Mouse (Mus musculus) stomach, embryonic 15.5 days (tissue): ENCODE measurements around the gene Ccdc162. TPM values are rescaled to one million over a fixed set of nuclear protein-coding genes. Genes with fewer than 3 reads are reported as not detected.

ENCODE experiments used
- ATAC-seq: fragments of 200-750 bp; cut with Nextera tagmentation; 2 replicates; pipeline ENCODE4 v1.8.0; 2017; ENCODE audit warnings: low read depth, moderate number of reproducible peaks, moderate TSS enrichment; ENCODE audit not compliant: insufficient read depth, low FRiP score
- H3K27ac ChIP-seq: fragments of 300-500 bp; sonication (generic); 2 replicates; pipeline ENCODE4 v1.5.1; 2015; ENCODE audit warnings: mild to moderate bottlenecking, inconsistent platforms
- H3K27me3 ChIP-seq: fragments of 300-500 bp; sonication (generic); replicated peaks from 2 replicates; pipeline ENCODE4 v1.6.1; 2015; ENCODE audit warnings: inconsistent platforms
- H3K36me3 ChIP-seq: fragments of 300-500 bp; sonication (generic); 2 replicates; pipeline ENCODE4 v1.6.1; 2015; ENCODE audit warnings: inconsistent platforms
- H3K4me1 ChIP-seq: fragments of 300-500 bp; sonication (generic); 2 replicates; pipeline ENCODE4 v1.6.1; 2015; ENCODE audit warnings: inconsistent platforms
- H3K4me2 ChIP-seq: fragments of 300-500 bp; sonication (generic); 2 replicates; pipeline ENCODE4 v1.6.1; 2015; ENCODE audit warnings: mild to moderate bottlenecking, inconsistent platforms
- H3K4me3 ChIP-seq: fragments of 300-500 bp; sonication (generic); replicated peaks from 2 replicates; pipeline ENCODE4 v1.5.1; 2015; ENCODE audit warnings: inconsistent platforms
- H3K9ac ChIP-seq: fragments of 300-500 bp; sonication (generic); 2 replicates; pipeline ENCODE4 v1.6.1; 2015; ENCODE audit warnings: inconsistent platforms
- H3K9me3 ChIP-seq: fragments of 300-500 bp; sonication (generic); 2 replicates; pipeline ENCODE4 v1.6.1; 2016; ENCODE audit warnings: inconsistent platforms
- WGBS: fragments of 180-500 bp; shearing (Covaris S2); methylation state at CpG from one replicate; pipeline ENCODE4 v1.1.7; 2015; 5-methylcytosine and 5-hydroxymethylcytosine counted together
- polyA plus RNA-seq: library from polyadenylated mRNA; unstranded; fragments of >200 nt; fragmentation: Nextera tagmentation; extraction: Ambion mirVana; gene quantifications from 2 replicates; pipeline ENCODE4 v1.2.1, GENCODE M21; 2015

Gene Ccdc162
- polyA plus RNA-seq, 1 experiment from 2014 or later: 0.96 TPM

- Histone ChIP-seq H3K4me3 (no peak overlapping the region), H3K9ac (no peak overlapping the region), H3K27me3 (no peaks in the 10 kb centered on the region), H3K4me2 (no peak overlapping the region), H3K4me1 (peaks cover 6% of the 10 kb centered on the region), H3K9me3 (no peaks in the 10 kb centered on the region), H3K27ac (no peak overlapping the region), H3K36me3 (no peaks in the 10 kb centered on the region)
- 72% methylated on average over 2 of the region's 2 CpGs for WGBS
- ATAC-seq: no peak
Measured at GRCm38 (mm10) chr10:41543844-41544243, 172.6 kb downstream of the Ccdc162 start.

GRCm38 (mm10) chr10:41543439-41543838 lies 173.0 kb downstream of the Ccdc162 start:
- H3K9ac ChIP-seq: no peak overlapping the region
- WGBS: 79% methylated on average over 4 of the region's 4 CpGs
- no peaks in the 10 kb centered on the region for H3K9me3 ChIP-seq
- no peaks in the 10 kb centered on the region for H3K36me3 ChIP-seq
- no peak overlapping the region for H3K4me3 ChIP-seq
- H3K4me1 ChIP-seq: peaks cover 6% of the 10 kb centered on the region
- H3K27me3 ChIP-seq: no peaks in the 10 kb centered on the region
- ATAC-seq: no peak
- no peak overlapping the region for H3K4me2 ChIP-seq
- H3K27ac ChIP-seq: no peak overlapping the region

- Histone ChIP-seq H3K9ac (no peak overlapping the region), H3K36me3 (no peaks in the 10 kb centered on the region), H3K9me3 (no peaks in the 10 kb centered on the region), H3K4me1 (peaks cover 6% of the 10 kb centered on the region), H3K4me2 (no peak overlapping the region), H3K27ac (no peak overlapping the region), H3K4me3 (no peak overlapping the region), H3K27me3 (no peaks in the 10 kb centered on the region)
- ATAC-seq: no peak
- 95% methylated on average over 6 of the region's 6 CpGs for WGBS
Measured at GRCm38 (mm10) chr10:41542057-41542456, 174.4 kb downstream of the Ccdc162 start.

GRCm38 (mm10) chr10:41538986-41539385 lies 177.4 kb downstream of the Ccdc162 start:
- no peak overlapping the region for H3K27ac ChIP-seq
- no peak overlapping the region for H3K4me2 ChIP-seq
- peaks cover 8% of the 10 kb centered on the region for H3K36me3 ChIP-seq
- no peak overlapping the region for H3K4me3 ChIP-seq
- ATAC-seq: no peak
- no peaks in the 10 kb centered on the region for H3K27me3 ChIP-seq
- no peaks in the 10 kb centered on the region for H3K9me3 ChIP-seq
- H3K4me1 ChIP-seq: no peaks in the 10 kb centered on the region; the same call in 1 of the 2 replicates
- 89% methylated on average over 4 of the region's 4 CpGs for WGBS
- H3K9ac ChIP-seq: no peak overlapping the region

- H3K9ac ChIP-seq: no peak overlapping the region
- H3K27me3 ChIP-seq: no peaks in the 10 kb centered on the region
- no peaks in the 10 kb centered on the region for H3K9me3 ChIP-seq
- no peak overlapping the region for H3K4me2 ChIP-seq
- no peak overlapping the region for H3K4me3 ChIP-seq
- ATAC-seq: no peak
- H3K27ac ChIP-seq: no peak overlapping the region
- H3K36me3 ChIP-seq: peaks cover 8% of the 10 kb centered on the region
- H3K4me1 ChIP-seq: no peaks in the 10 kb centered on the region
- WGBS: 88% methylated on average over 3 of the region's 3 CpGs
Measured at GRCm38 (mm10) chr10:41537983-41538330, 178.5 kb downstream of the Ccdc162 start.

GRCm38 (mm10) chr10:41537226-41537982 lies 179.0 kb downstream of the Ccdc162 start:
- no peak overlapping the region for H3K4me2 ChIP-seq
- no peaks in the 10 kb centered on the region for H3K9me3 ChIP-seq
- H3K9ac ChIP-seq: no peak overlapping the region
- no peaks in the 10 kb centered on the region for H3K27me3 ChIP-seq
- H3K27ac ChIP-seq: no peak overlapping the region
- no peak for ATAC-seq
- H3K36me3 ChIP-seq: peaks cover 8% of the 10 kb centered on the region
- H3K4me1 ChIP-seq: no peaks in the 10 kb centered on the region
- WGBS: 88% methylated on average over 4 of the region's 4 CpGs
- H3K4me3 ChIP-seq: no peak overlapping the region

- Histone ChIP-seq H3K27ac (no peak overlapping the region), H3K4me1 (no peaks in the 10 kb centered on the region), H3K4me3 (no peak overlapping the region), H3K36me3 (peaks cover 8% of the 10 kb centered on the region), H3K9ac (no peak overlapping the region), H3K27me3 (no peaks in the 10 kb centered on the region), H3K4me2 (no peak overlapping the region), H3K9me3 (no peaks in the 10 kb centered on the region)
- ATAC-seq: no peak
- WGBS: 91% methylated on average over 1 of the region's 1 CpGs
Measured at GRCm38 (mm10) chr10:41536714-41537113, 179.7 kb downstream of the Ccdc162 start.

GRCm38 (mm10) chr10:41535991-41536390 lies 180.4 kb downstream of the Ccdc162 start:
- no peak overlapping the region for H3K27ac ChIP-seq
- H3K9me3 ChIP-seq: no peaks in the 10 kb centered on the region
- H3K9ac ChIP-seq: no peak overlapping the region
- WGBS: 91% methylated on average over 2 of the region's 2 CpGs
- no peaks in the 10 kb centered on the region for H3K27me3 ChIP-seq
- H3K4me3 ChIP-seq: no peak overlapping the region
- H3K36me3 ChIP-seq: peaks cover 8% of the 10 kb centered on the region
- H3K4me2 ChIP-seq: no peak overlapping the region
- H3K4me1 ChIP-seq: no peaks in the 10 kb centered on the region
- ATAC-seq: no peak

- Histone ChIP-seq H3K4me2 (no peak overlapping the region), H3K27me3 (no peaks in the 10 kb centered on the region), H3K9ac (no peak overlapping the region), H3K4me3 (no peak overlapping the region), H3K9me3 (no peaks in the 10 kb centered on the region), H3K4me1 (no peaks in the 10 kb centered on the region), H3K36me3 (peaks cover 21% of the 10 kb centered on the region), H3K27ac (no peak overlapping the region)
- ATAC-seq: no peak
- 87% methylated on average over 5 of the region's 5 CpGs for WGBS
Measured at GRCm38 (mm10) chr10:41529972-41530371, 186.5 kb downstream of the Ccdc162 start.

- no peak overlapping the region for H3K27ac ChIP-seq
- H3K9me3 ChIP-seq: no peaks in the 10 kb centered on the region
- peaks cover 20% of the 10 kb centered on the region for H3K36me3 ChIP-seq
- no peak overlapping the region for H3K9ac ChIP-seq
- 76% methylated on average over 1 of the region's 1 CpGs for WGBS
- peaks cover 9% of the 10 kb centered on the region for H3K4me1 ChIP-seq
- no peak overlapping the region for H3K4me3 ChIP-seq
- H3K4me2 ChIP-seq: no peak overlapping the region
- no peak for ATAC-seq
- H3K27me3 ChIP-seq: no peaks in the 10 kb centered on the region
Measured at GRCm38 (mm10) chr10:41525696-41526095, 190.7 kb downstream of the Ccdc162 start.

- H3K36me3 ChIP-seq: peaks cover 6% of the 10 kb centered on the region
- no peak for ATAC-seq
- no peaks in the 10 kb centered on the region for H3K27me3 ChIP-seq
- no peak overlapping the region for H3K9ac ChIP-seq
- H3K4me2 ChIP-seq: no peak overlapping the region
- peaks cover 9% of the 10 kb centered on the region for H3K4me1 ChIP-seq
- H3K4me3 ChIP-seq: no peak overlapping the region
- 38% methylated on average over 3 of the region's 3 CpGs for WGBS
- H3K27ac ChIP-seq: no peak overlapping the region; the same call in 1 of the 2 replicates
- no peaks in the 10 kb centered on the region for H3K9me3 ChIP-seq
Measured at GRCm38 (mm10) chr10:41523386-41523785, 193.0 kb downstream of the Ccdc162 start.

- Histone ChIP-seq H3K27me3 (no peaks in the 10 kb centered on the region), H3K36me3 (peaks cover 3% of the 10 kb centered on the region; the same call in 1 of the 2 replicates), H3K9ac (peak overlapping the region; percentile 92; the same call in 1 of the 2 replicates), H3K4me1 (peaks cover 9% of the 10 kb centered on the region), H3K4me2 (peak overlapping the region; percentile 89), H3K4me3 (peak overlapping the region; percentile 80), H3K9me3 (no peaks in the 10 kb centered on the region), H3K27ac (no peak overlapping the region)
- no peak for ATAC-seq
- WGBS: 5% methylated on average over 5 of the region's 5 CpGs
Measured at GRCm38 (mm10) chr10:41520410-41520673, 196.1 kb downstream of the Ccdc162 start.
